Mouse (Mus musculus) liver, embryonic 14.5 days (tissue): Measurements from ENCODE around the gene Olfr148.

Source experiments
- CTCF ChIP-seq: IDR thresholded peaks from 2 replicates; pipeline ENCODE4 v1.5.1; 2016; ENCODE audit warnings: antibody characterized with exemption, low read depth, control low read depth
- EP300 ChIP-seq: IDR thresholded peaks from 2 replicates; pipeline ENCODE4 v1.6.1; 2016; ENCODE audit warnings: antibody characterized with exemption, low read depth

GRCm38 (mm10) chr9:39647382-39647781 is 36.9 kb downstream of the Olfr148 start:
- no peak for TF ChIP-seq CTCF
- TF ChIP-seq EP300 = no peak
